Mouse (Mus musculus) liver, embryonic 12.5 days (tissue): ENCODE measurements around the gene Bak1. TPM values are rescaled to one million over a fixed set of nuclear protein-coding genes. Genes with fewer than 3 reads are reported as not detected.
A peak's percentile ranks its signal among the peaks of the same experiment; 100 is the strongest.

Source experiments
- ATAC-seq: fragments of 200-750 bp; cut with Nextera tagmentation; 2 replicates; pipeline ENCODE4 v1.8.0; 2017; ENCODE audit warnings: moderate number of reproducible peaks, mild to moderate bottlenecking, moderate library complexity
- H3K27ac ChIP-seq: fragments of 300-500 bp; sonication (generic); 2 replicates; pipeline ENCODE4 v1.5.1; 2016; ENCODE audit warnings: mild to moderate bottlenecking
- H3K27me3 ChIP-seq: fragments of 300-500 bp; sonication (generic); replicated peaks from 2 replicates; pipeline ENCODE4 v1.6.1; 2016; ENCODE audit warnings: mild to moderate bottlenecking, moderate library complexity
- H3K36me3 ChIP-seq: fragments of 300-500 bp; sonication (generic); 2 replicates; pipeline ENCODE4 v1.6.1; 2016; ENCODE audit warnings: mild to moderate bottlenecking, moderate library complexity
- H3K4me1 ChIP-seq: fragments of 300-500 bp; sonication (generic); 2 replicates; pipeline ENCODE4 v1.6.1; 2016
- H3K4me2 ChIP-seq: fragments of 300-500 bp; sonication (generic); 2 replicates; pipeline ENCODE4 v1.6.1; 2016; ENCODE audit warnings: mild to moderate bottlenecking, moderate library complexity
- H3K4me3 ChIP-seq: fragments of 300-500 bp; sonication (generic); 2 replicates; pipeline ENCODE4 v1.5.1; 2016; ENCODE audit warnings: mild to moderate bottlenecking, moderate library complexity
- H3K9ac ChIP-seq: fragments of 300-500 bp; sonication (generic); 2 replicates; pipeline ENCODE4 v1.6.1; 2016; ENCODE audit warnings: mild to moderate bottlenecking, moderate library complexity
- H3K9me3 ChIP-seq: fragments of 300-500 bp; sonication (generic); replicated peaks from 2 replicates; pipeline ENCODE4 v1.6.1; 2016; ENCODE audit warnings: mild to moderate bottlenecking, moderate library complexity
- WGBS: fragments of 180-500 bp; shearing (Covaris S2); methylation state at CpG from one replicate; pipeline ENCODE4 v1.1.7; 2016; ENCODE audit not compliant: insufficient replicate concordance; 5-methylcytosine and 5-hydroxymethylcytosine counted together
- polyA plus RNA-seq: library from polyadenylated mRNA; unstranded; fragments of >200 nt; fragmentation: Nextera tagmentation; extraction: Ambion mirVana; gene quantifications from 2 replicates; pipeline ENCODE4 v1.2.1, GENCODE M21; 2016

The Bak1 gene
- polyA plus RNA-seq, 1 experiment from 2014 or later, result 3.2 TPM

DNA sequence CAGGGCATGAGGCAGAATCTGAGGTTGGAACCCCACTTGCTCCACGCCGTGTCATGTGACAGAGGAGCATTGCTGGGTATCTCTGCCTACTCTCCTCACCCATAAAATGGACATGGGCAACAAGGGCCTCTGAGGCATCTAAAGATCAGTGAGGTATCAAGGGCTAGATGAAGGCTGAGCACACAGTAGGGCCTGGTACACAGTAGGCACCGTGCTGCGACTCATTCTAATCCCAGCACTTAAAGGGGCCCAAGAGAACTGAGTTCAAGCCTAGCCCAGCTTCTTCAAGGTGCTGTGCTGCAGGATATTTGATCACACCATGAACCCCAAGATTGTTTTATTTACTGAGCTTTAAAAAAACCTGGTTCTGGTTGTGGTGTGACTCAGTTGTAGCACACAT is 2.1 kb upstream of the Bak1 start:
- Histone ChIP-seq H3K4me1 (peaks cover 55% of the 10 kb centered on the region), H3K36me3 (peaks cover 6% of the 10 kb centered on the region; the same call in 1 of the 2 replicates), H3K9me3 (no peaks in the 10 kb centered on the region), H3K9ac (no peak overlapping the region), H3K4me3 (no peak overlapping the region), H3K27ac (no peak overlapping the region), H3K4me2 (no peak overlapping the region), H3K27me3 (peaks cover 7% of the 10 kb centered on the region)
- 77% methylated on average over 4 of the region's 4 CpGs for WGBS
- ATAC-seq, result no peak

DNA sequence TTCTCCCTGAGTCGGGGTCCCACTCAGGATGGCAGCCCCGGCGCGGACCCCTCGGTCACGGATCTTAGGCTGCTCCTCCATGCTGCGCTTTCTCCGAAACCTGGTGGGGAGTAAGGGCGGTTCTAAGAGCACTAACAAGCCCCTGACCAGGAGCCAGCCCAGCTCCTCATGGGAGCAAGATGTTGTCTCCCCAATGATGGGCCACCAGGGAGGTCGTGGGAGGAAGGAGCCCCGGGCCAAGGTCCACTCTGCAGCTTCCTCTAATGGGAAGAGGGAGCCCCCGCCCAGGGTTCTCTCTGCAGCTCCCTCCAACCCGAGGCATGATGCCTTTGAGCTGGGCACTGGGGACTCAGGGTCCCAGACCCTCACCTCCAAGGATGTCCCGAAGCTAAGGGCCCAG is 622 bp upstream of the Bak1 start:
- 73% methylated on average over 14 of the region's 14 CpGs for WGBS
- H3K27ac ChIP-seq, result no peak overlapping the region
- H3K9me3 ChIP-seq, result no peaks in the 10 kb centered on the region
- 0 out of 2 replicates have a peak, but pooled peaks cover 3% of the 10 kb centered on the region for H3K27me3 ChIP-seq
- no peak overlapping the region for H3K9ac ChIP-seq
- no peak for ATAC-seq
- peak overlapping the region; percentile 78 for H3K4me2 ChIP-seq
- H3K4me1 ChIP-seq, result peaks cover 52% of the 10 kb centered on the region
- H3K36me3 ChIP-seq, result peaks cover 21% of the 10 kb centered on the region
- no peak overlapping the region for H3K4me3 ChIP-seq

- no peaks in the 10 kb centered on the region for H3K9me3 ChIP-seq
- peak; percentile 83 for ATAC-seq
- H3K36me3 ChIP-seq, result peaks cover 32% of the 10 kb centered on the region
- peak overlapping the region; percentile 83 for H3K27ac ChIP-seq
- H3K4me3 ChIP-seq, result peak overlapping the region; percentile 72
- peak overlapping the region; percentile 78 for H3K4me2 ChIP-seq
- H3K27me3 ChIP-seq, result 0 out of 2 replicates have a peak, but pooled peaks cover 3% of the 10 kb centered on the region
- peak overlapping the region; percentile 82 for H3K9ac ChIP-seq
- peaks cover 59% of the 10 kb centered on the region for H3K4me1 ChIP-seq
- 0% methylated on average over 19 of the region's 19 CpGs for WGBS
These were observed 469 bp downstream of the Bak1 start for GRCm38 (mm10) chr17:27028284-27028795.

DNA sequence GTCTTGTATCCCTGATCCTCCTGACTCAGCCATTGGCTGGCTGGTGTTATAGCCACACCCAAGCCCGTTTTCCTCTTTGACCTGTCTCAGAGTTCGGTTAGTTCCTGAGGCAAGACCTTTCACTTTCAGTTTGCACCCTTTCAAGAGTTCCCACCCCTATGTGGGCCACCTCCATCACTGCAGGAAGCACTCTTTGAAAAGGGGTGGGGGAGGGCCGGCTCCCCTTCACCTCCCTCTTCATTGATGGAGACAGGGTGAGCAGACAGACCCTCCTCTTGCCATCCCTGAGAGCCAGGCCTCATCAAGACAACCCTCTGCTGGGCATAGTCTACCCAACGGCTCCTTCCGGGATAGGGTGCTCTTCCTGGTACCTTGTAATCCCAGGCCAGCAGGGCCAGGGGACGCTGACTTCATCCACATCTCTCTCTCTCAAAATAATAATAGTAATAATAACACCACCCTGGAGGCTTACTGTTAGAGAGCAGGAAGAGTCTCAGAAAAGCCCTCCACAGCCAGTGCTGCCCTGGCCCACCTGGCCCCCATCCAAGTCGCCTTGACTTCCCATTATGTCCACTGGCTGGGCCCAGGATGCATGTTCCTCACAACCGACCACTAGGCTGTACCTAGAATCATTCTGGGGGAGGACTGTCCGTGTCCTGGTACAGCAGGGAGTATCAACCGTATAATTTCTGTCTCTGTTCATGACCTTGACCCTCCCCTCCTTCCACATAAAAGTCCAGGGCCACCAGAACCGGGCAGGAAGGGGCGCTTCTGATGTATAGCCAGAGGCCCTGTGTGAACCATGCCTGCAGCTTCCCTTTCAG is 1.1 kb downstream of the Bak1 start:
- Histone ChIP-seq H3K36me3 (peaks cover 38% of the 10 kb centered on the region), H3K27me3 (0 out of 2 replicates have a peak, but pooled peaks cover 3% of the 10 kb centered on the region), H3K4me2 (peak overlapping the region; percentile 78), H3K27ac (peak overlapping the region; percentile 83), H3K9me3 (no peaks in the 10 kb centered on the region), H3K4me1 (peaks cover 61% of the 10 kb centered on the region), H3K9ac (peak overlapping the region; percentile 82), H3K4me3 (peak overlapping the region; percentile 72)
- WGBS, result 15% methylated on average over 12 of the region's 12 CpGs
- ATAC-seq, result peak; percentile 31

DNA sequence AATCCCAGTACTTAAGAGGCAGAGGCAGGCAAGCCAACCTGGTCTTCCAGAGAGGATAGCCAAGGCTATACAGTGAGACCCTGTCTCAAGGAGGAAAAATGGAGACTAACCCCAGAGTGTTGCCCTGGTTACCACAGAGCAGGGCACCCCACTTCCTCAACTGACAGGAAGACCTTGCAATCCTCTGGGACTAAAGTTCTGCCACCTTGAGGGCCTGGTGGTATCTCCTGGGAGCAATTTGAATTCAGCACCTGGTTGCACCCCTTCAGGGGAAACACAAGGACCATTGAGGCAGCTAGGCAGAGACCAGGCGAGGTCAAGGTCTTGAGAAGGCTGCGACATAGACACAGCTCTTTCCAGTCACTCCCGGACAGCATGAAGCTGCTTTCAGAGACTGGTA is 2.9 kb downstream of the Bak1 start:
- 86% methylated on average over 3 of the region's 3 CpGs for WGBS
- Histone ChIP-seq H3K4me2 (no peak overlapping the region), H3K36me3 (peaks cover 56% of the 10 kb centered on the region), H3K27ac (no peak overlapping the region), H3K9ac (no peak overlapping the region), H3K9me3 (no peaks in the 10 kb centered on the region), H3K27me3 (0 out of 2 replicates have a peak, but pooled peaks cover 3% of the 10 kb centered on the region), H3K4me3 (no peak overlapping the region), H3K4me1 (peaks cover 56% of the 10 kb centered on the region)
- ATAC-seq, result no peak

GRCm38 (mm10) chr17:27025326-27025902 is 3.4 kb downstream of the Bak1 start:
- Histone ChIP-seq H3K9me3 (no peaks in the 10 kb centered on the region), H3K4me1 (peaks cover 56% of the 10 kb centered on the region), H3K9ac (no peak overlapping the region), H3K4me3 (no peak overlapping the region), H3K27me3 (no peaks in the 10 kb centered on the region), H3K4me2 (no peak overlapping the region), H3K36me3 (peaks cover 61% of the 10 kb centered on the region), H3K27ac (no peak overlapping the region)
- WGBS, result 79% methylated on average over 17 of the region's 17 CpGs
- no peak for ATAC-seq

GRCm38 (mm10) chr17:27023342-27023741 is 5.5 kb downstream of the Bak1 start:
- WGBS, result 66% methylated on average over 4 of the region's 4 CpGs
- Histone ChIP-seq H3K9me3 (no peaks in the 10 kb centered on the region), H3K27me3 (no peaks in the 10 kb centered on the region), H3K4me1 (peaks cover 48% of the 10 kb centered on the region), H3K27ac (no peak overlapping the region), H3K9ac (0 out of 2 replicates have a peak overlapping the region, but pooled peaks have one; percentile 10), H3K4me3 (no peak overlapping the region), H3K4me2 (no peak overlapping the region), H3K36me3 (peaks cover 70% of the 10 kb centered on the region)
- ATAC-seq, result peak; percentile 51; the same call in 1 of the 2 replicates

- H3K4me2 ChIP-seq, result no peak overlapping the region
- peaks cover 70% of the 10 kb centered on the region for H3K36me3 ChIP-seq
- H3K27me3 ChIP-seq, result no peaks in the 10 kb centered on the region
- WGBS, result 83% methylated on average over 9 of the region's 9 CpGs
- H3K4me1 ChIP-seq, result peaks cover 44% of the 10 kb centered on the region
- ATAC-seq, result no peak
- no peak overlapping the region for H3K9ac ChIP-seq
- H3K9me3 ChIP-seq, result no peaks in the 10 kb centered on the region
- H3K27ac ChIP-seq, result no peak overlapping the region
- H3K4me3 ChIP-seq, result no peak overlapping the region
These were observed 7.1 kb downstream of the Bak1 start for GRCm38 (mm10) chr17:27021736-27022135.

GRCm38 (mm10) chr17:27021076-27021475 is 7.7 kb downstream of the Bak1 start:
- Histone ChIP-seq H3K4me3 (no peak overlapping the region), H3K9me3 (no peaks in the 10 kb centered on the region), H3K27ac (no peak overlapping the region), H3K36me3 (peaks cover 66% of the 10 kb centered on the region), H3K4me2 (no peak overlapping the region), H3K9ac (no peak overlapping the region), H3K27me3 (no peaks in the 10 kb centered on the region), H3K4me1 (peaks cover 37% of the 10 kb centered on the region)
- no peak for ATAC-seq
- 88% methylated on average over 14 of the region's 14 CpGs for WGBS

- peak overlapping the region; percentile 16 for H3K27ac ChIP-seq
- peaks cover 26% of the 10 kb centered on the region for H3K4me1 ChIP-seq
- peaks cover 42% of the 10 kb centered on the region for H3K36me3 ChIP-seq
- no peak for ATAC-seq
- H3K9ac ChIP-seq, result peak overlapping the region; percentile 75
- H3K27me3 ChIP-seq, result no peaks in the 10 kb centered on the region
- peak overlapping the region; percentile 74 for H3K4me2 ChIP-seq
- H3K9me3 ChIP-seq, result no peaks in the 10 kb centered on the region
- 45% methylated on average over 12 of the region's 12 CpGs for WGBS
- peak overlapping the region; percentile 64 for H3K4me3 ChIP-seq
These were observed 10.1 kb downstream of the Bak1 start for GRCm38 (mm10) chr17:27018555-27019196.

DNA sequence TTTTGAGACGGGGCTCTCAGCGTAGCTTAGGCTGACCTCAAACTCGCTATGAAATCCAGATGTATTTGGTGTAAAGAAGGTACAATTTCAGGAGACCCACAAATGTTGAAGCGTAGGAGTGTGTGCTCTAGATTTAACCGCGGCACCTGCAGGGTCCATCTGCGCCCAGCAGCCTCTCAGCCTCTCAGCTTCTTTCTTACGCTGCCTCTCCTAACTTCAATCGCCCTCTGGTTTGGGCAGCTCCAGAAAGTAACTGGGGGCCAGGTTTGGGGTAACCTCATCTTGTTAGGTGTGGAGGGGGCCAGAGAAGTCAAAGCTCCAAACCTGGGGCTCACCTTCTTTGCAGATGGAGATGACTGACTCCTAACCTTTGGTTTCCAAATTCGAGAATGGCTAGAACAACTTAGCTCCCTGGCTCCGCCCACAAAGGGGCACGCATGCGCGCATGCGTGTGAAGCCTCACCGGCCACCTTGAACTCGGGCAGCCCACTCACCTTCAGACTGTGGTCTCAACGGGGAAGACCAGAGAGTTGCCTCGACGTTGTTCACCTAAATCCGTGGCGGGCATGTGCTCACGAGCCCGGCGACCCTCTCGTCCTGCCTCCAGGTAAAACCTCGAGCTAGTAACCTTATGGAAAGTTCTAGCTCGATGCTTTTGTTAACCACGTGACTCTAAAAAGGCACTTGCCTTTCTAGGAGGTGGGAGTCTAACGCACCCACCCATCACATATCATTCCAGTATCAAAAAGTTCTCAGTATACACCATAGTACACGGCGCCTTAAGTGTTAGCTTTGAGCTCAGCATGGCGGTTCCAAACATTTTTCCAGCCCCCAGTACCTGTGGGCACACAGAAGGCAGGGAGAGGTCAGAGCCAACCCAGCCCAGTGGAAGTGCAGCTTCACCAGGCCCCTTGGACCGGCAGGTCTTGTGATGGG is 11.0 kb downstream of the Bak1 start:
- WGBS, result 9% methylated on average over 34 of the region's 34 CpGs
- Histone ChIP-seq H3K9me3 (no peaks in the 10 kb centered on the region), H3K4me2 (peak overlapping the region; percentile 74), H3K27ac (peak overlapping the region; percentile 16), H3K9ac (peak overlapping the region; percentile 75), H3K4me3 (peak overlapping the region; percentile 64), H3K4me1 (peaks cover 23% of the 10 kb centered on the region), H3K27me3 (no peaks in the 10 kb centered on the region), H3K36me3 (peaks cover 33% of the 10 kb centered on the region)
- ATAC-seq, result peak; percentile 69
